Mouse (Mus musculus) layer of hippocampus, adult 2 months (tissue): ENCODE measurements around the gene Trank1. TPM values are rescaled to one million over a fixed set of nuclear protein-coding genes. Genes with fewer than 3 reads are reported as not detected.
A peak's percentile ranks its signal among the peaks of the same experiment; 100 is the strongest.

Experiments
- DNase-seq, 2 experiments: peaks; one replicate each; pipeline ENCODE4 v3.0.0; 2022; ENCODE audit warnings: low spot score in 2 of 2
- H3K27ac ChIP-seq: fragments of 200-600 bp; 2 replicates; pipeline ENCODE4 v1.8.1; 2022
- H3K4me3 ChIP-seq: fragments of 200-600 bp; 2 replicates; pipeline ENCODE4 v1.8.1; 2022; ENCODE audit warnings: mild to moderate bottlenecking
- CTCF ChIP-seq: fragments of 200-600 bp; conservative IDR thresholded peaks from 2 replicates; pipeline ENCODE4 v1.8.1; 2022; ENCODE audit warnings: antibody characterized with exemption, mild to moderate bottlenecking, moderate library complexity
- total RNA-seq, 2 experiments: library from RNA; stranded (reverse); gene quantifications; 2 replicates each; pipeline ENCODE4 v1.2.3; 2021

Trank1 gene
- total RNA-seq, 2 experiments from 2014 or later: 221 to 228 TPM

DNA sequence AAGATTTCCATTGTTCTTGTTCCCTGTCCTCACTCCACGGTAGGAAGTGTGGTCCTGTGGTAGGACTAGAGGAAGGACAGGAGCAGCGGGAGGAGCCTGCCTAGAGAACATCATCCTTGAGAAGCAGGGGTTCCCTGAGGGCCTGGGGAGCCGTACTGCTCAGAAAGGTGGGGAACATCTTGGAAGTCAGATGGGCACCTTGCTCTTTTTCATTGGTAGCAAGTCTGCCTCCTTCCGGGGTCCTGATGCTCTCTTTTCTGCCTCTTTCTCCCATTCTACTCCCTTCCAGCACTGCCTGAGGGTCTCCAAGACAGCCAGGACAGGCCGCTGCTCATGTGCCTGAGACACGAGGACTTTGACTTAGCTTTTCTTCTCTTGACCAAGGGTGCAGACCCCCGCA lies 52.1 kb downstream of the Trank1 start:
- Histone ChIP-seq H3K27ac (no peak overlapping the region), H3K4me3 (no peak overlapping the region)
- no peak for TF ChIP-seq CTCF
- no peak for DNase-seq

DNA sequence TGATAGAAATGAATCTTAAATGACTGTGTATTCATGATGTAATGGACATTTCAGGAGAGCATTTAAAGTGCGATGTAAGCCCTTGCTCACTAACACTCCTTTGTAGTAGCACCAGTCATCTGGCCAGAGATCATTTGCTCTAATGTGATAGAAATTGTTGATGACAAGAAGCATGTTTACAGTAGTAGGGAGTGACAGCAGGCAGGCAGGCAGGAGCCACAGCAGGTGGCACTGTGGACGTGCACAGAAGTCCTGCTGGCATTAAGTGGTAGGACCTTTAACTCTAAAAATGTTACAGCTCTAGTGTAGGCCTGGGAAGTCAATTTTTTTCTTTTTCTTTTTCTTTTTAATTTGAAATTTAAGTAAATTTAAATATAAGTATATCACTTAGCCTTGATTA lies 56.2 kb downstream of the Trank1 start:
- H3K4me3 ChIP-seq: no peak overlapping the region
- H3K27ac ChIP-seq: no peak overlapping the region
- no peak for DNase-seq
- TF ChIP-seq CTCF: peak; percentile 54

DNA sequence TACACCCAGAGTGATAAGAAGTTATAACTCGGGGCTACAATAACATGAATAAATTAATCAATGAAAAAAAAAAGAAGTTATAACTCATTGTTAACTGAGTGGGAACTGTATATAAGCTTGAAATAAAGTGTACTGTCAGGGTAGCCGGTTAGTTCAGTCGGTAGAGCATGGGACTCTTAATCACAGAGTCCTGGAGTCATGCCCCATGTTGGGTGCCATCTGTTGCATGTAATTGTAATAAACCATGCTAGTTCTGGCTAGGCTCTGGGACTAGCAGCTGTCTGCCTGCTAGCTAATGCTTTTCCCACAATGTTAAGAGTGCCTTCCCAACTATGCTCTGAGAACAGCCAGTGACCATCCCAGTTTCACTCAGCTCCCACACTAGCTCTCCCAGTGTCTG lies 60.5 kb downstream of the Trank1 start:
- Histone ChIP-seq H3K27ac (no peak overlapping the region), H3K4me3 (no peak overlapping the region)
- no peak for TF ChIP-seq CTCF
- DNase-seq: no peak

DNA sequence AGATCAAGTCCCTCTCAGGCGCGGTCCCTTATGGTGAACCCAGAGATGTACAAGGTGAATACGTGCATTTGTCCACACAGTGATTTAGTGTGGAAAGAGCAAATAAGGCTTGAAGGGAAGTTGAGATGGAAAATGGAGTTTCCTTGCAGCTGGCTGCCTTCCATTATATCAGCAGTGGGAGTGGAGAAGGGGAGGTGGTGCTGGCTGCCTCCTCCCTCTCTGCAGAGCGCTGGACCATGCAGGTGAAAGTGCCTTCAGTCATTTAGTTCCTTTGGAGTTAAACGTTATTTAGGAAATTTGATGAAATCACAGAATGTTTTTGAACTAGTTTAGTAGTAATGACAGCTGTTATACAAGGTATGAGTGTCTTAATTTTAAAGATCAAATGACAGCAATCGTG lies 66.3 kb downstream of the Trank1 start:
- H3K4me3 ChIP-seq: no peak overlapping the region
- no peak for TF ChIP-seq CTCF
- no peak for DNase-seq
- H3K27ac ChIP-seq: no peak overlapping the region

DNA sequence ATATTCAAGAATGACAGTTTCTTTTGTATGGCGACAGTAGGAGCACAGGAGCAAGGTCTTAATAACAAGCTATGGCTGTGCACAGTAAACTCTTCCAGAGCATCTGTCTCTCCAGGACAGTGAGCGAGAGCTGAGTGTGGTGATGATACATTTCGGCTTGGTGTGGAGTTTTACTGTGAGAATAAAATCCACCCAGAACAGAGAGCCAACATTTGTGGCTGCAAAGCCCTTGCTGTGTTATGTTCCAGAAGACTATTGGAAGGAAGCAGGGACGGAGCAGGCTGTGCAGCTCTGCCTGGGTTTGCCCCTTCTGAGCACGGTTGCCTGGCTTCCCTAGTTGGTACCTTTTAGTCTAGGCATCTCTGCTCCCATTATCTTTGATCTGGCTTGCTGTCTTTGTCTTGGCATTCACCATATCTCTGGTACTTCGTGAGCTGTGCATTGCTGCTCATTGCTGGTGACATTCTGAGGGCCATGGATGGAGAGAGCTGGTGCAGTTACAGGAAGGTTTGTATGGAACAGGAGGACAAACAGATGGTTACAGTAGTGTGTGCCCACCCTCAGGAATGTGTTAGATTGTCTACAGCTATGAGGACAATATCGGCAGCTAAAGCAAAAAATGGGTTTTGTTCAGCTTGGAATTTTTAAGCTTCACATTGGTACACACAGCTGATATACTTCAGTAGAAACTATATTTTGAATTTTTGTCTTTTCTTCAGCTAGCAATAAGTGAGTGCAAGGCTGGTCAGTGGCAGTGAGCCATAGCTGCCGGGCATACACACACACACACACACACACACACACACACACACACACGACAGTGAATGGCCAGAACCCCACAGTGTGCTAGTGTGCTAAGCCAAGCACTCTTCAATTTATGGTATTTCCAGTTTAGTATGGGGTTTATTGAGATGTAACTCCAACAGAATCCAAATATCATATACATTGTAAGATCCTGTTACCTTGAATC lies 69.8 kb downstream of the Trank1 start:
- peak overlapping the region; percentile 75 for H3K27ac ChIP-seq
- TF ChIP-seq CTCF: no peak
- peak in 1 of 2 experiments; percentile 48 for DNase-seq

DNA sequence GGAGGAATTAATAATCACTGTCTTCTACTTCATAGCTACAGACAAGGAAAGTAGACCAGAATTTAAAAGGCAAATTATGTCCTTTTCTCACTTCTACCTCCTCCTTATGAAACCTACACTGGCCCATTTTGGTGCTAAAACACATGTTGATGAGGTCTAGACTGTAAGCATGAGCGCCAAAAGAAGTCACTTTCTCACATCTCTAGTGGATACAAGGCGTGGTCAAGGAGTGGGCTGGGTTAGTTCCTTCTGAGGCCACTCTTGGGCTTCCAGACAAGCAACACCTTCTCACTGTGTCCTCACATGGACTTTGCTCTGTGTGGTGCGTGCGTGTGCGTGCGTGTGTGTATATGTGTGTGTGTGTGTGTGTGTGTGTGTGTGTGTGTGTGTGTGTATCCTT lies 70.9 kb downstream of the Trank1 start:
- no peak overlapping the region for H3K4me3 ChIP-seq
- no peak for DNase-seq
- TF ChIP-seq CTCF: no peak
- 0 out of 2 replicates have a peak overlapping the region, but pooled peaks have one; percentile 43 for H3K27ac ChIP-seq

More for the DNA sequence above, 69.8 kb downstream of the Trank1 start:
- H3K4me3 ChIP-seq: no peak overlapping the region

DNA sequence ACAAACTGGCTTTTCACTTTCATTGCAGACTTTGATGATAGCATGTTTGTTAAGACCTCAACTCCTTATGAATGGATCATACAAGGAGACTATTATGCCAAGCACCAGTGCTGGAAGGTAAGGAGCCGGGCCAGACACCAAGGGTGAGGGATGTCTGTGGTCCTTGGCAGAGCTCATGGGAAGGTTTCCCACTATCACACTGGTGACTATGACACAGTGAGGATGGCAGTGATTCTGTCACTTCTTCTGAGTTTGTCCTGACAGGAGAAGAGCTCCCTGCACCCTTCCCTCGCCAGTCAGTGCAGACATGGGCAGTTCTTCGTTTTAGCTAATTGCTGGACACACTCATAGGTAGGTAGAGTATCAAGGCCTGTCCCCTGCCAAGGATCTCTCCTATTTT lies 71.5 kb downstream of the Trank1 start:
- no peak for TF ChIP-seq CTCF
- no peak for DNase-seq
- H3K4me3 ChIP-seq: no peak overlapping the region
- H3K27ac ChIP-seq: peak overlapping the region; percentile 88

DNA sequence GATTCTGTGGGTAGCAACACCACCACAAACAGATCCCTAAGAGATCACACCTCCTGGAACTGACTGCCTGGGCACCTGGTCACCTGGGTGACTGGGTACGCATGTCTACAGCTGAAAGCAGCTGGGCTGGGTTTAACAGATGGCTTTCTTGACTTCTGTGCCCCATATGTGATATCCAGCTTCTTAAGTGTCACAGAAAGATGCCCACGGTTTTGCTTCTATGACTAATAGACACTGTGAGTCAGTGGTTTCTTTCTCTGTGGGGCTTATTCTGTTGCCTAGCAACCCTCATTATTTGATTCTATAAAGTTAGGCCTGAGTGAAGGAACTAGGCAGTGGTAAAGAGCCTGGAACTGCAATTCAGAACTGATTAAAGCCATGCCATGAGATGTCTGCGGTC lies 72.2 kb downstream of the Trank1 start:
- no peak for TF ChIP-seq CTCF
- peak overlapping the region; percentile 88 for H3K27ac ChIP-seq

DNA sequence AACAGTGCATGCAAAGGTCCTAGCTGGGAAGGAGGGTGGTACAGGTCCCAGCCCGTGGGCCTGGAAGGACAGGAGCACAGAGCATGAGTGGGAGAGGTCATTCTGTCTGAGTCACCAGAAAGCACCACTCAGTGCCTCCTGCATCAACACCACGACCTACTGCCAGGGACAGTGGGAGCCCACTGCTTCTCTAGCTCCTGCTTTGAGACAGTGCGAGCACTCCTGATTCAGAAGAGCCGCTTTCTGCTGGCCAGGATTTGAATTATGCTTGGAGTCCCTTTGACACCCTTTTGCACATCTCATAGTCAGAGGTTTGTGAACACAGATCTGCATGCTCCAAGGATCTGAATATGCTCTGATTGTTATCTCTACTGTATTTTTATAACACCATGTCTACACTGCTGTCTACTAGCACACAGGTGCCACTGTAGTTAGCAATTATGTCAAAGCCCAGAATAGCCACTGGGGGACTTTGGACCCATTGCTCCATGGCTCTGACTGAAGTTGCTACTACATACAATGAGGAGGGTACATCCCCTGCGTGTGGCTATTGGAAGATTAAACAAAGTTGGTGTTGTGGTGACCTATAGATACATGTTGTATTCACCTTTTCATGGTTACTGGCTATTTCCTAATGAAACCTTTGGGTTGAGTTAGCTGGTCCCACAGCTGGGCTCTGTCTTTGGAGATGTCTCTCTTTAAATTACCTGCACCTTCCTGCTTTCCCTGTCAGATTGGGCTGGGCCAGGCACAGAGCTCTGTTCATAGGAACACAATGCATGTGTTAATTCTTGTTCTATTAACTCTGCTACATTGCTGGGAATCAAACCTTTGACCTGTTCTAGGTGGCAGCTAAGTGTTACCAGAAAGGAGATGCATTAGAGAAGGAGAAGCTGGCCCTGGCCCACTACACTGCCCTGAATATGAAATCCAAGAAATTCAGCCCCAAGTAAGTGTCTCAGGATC lies 74.3 kb downstream of the Trank1 start:
- Histone ChIP-seq H3K4me3 (no peak overlapping the region), H3K27ac (peak overlapping the region; percentile 88; the same call in 1 of the 2 replicates)
- TF ChIP-seq CTCF: no peak
- no peak for DNase-seq

More for the DNA sequence above, 72.2 kb downstream of the Trank1 start:
- DNase-seq: peak in 1 of 2 experiments; percentile 58
- no peak overlapping the region for H3K4me3 ChIP-seq

DNA sequence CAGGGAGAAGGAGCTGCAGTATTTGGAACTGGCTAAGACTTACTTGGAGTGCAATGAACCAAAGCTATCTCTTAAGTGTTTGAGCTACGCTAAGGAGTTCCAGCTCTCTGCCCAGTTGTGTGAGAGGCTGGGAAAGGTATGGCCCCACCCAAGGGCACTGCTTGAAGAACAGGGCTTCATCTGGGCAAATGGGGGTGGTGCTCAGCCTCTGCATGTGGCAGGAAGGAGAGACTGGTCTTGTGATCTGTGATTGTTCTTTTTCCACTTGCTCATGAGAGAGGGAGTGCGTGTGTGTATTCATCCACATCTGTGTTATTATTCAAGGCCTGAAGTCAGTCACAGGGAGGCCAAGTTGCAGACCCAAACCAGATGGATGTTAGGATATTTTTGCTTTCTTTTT lies 75.0 kb downstream of the Trank1 start:
- no peak overlapping the region for H3K27ac ChIP-seq
- H3K4me3 ChIP-seq: no peak overlapping the region
- TF ChIP-seq CTCF: no peak
- no peak for DNase-seq

DNA sequence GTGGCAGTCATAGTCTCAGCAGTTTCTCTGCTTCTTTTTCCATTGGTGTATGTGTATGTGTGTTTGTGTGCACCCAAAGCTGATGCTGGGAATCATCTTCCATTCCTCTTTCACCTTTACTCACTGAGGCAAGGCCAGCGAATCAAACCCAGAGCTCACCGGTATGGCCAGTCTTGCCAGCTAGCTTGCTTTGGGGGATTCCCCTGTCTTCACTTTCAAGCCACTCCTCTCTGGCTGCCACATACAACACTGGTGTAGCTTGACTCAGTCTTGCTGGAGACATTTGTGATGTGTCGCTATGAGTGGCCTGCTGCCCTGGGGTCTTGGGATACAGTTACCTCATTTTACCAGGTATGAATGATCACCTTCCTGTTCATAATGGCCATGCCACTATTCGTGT lies 76.0 kb downstream of the Trank1 start:
- no peak overlapping the region for H3K4me3 ChIP-seq
- TF ChIP-seq CTCF: no peak
- DNase-seq: no peak
- H3K27ac ChIP-seq: no peak overlapping the region

DNA sequence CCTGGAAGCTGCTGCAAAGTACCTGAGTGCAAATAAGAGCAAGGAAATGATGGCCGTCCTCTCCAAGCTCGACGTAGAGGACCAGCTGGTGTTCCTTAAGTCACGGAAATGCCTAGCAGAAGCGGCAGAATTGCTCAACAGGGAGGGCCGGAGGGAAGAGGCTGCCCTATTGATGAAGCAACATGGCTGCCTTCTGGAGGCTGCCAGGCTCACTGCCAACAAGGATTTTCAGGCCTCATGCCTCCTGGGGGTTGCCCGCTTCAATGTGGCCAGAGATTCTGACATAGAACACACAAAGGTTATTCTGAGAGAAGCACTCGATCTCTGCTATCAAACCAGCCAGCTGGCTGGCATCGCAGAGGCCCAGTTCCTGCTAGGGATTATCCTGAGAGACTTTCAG lies 78.5 kb downstream of the Trank1 start:
- DNase-seq: no peak
- TF ChIP-seq CTCF: no peak
- Histone ChIP-seq H3K4me3 (no peak overlapping the region), H3K27ac (no peak overlapping the region)

DNA sequence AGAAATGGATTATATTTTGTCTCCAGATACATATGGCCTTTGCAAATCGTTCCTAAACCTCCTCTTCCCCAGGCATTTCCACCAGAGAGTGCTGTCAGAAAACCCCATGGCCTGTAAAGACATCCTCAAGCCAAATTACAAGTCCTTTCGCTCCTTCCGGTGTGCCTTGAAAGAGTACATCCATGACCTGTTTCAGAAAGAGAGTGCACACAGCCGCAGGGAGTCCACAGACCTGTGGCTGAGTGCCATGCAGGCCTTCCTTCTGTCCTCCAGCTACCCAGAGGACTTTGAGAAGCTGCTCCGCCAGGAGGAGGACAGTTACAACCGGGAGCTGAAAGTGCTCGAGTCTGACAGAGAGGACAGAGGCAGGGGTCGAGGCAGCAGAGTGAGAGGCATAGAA lies 79.5 kb downstream of the Trank1 start:
- Histone ChIP-seq H3K27ac (no peak overlapping the region), H3K4me3 (no peak overlapping the region)
- no peak for DNase-seq
- no peak for TF ChIP-seq CTCF
